ENCODE assay signal across 25 mouse cellular contexts in the genomic region with DNA sequence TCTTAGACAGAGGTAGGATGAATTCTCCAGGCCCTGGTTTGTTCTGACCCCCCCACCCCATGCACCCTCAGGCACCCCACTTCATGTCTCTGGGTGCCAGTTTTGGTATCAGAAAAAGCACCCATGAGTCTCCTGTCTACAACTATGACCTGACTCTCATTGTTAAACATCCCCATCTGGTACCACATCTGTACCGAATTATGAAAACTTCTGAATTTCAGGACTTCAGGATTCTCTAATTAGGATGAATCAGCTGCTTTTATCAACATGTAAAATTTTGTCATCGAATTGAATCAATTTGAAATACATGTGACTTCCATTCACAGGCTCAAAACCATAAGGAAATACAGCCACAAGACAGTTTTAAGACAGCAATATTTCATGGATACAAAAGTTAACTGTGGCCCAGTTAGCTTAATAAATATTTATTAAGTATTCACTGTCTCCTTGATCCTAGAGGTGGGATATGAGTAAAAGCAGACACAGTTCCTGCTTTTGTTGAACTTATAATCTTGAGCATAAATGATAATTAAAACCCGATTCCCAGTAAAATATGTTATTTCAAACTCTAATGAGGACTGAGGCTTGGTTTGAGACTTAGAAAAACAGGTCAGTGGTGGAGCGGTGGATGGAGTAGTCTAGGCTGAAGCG.
DNase-seq lines count a peak whose midpoint lies in the region; ATAC-seq lines count a peak whose summit lies in the region.
"Had no signal": no experiment of that assay in that cellular context is flagged by ENCODE, and none has a peak within 500 bp of the region (broad histone marks: within the 10 kb centered on the region; RNA-seq: fewer than 3 reads in every experiment).

No protein-coding gene starts in this region.

- peaks cover 4% of the 10 kb centered on the region; the same call in 1 of the 2 replicates for H3K27me3 ChIP-seq in limb, embryonic 13.5 days
- no peaks in the 10 kb centered on the region for H3K27me3 ChIP-seq in hindbrain, embryonic 14.5 days (ENCODE audit: control insufficient read depth, insufficient read depth, low read length)
- H3K27me3 ChIP-seq: embryonic facial prominence, embryonic 12.5 days; forebrain, embryonic 12.5 days; hindbrain, embryonic 12.5 days had no signal

- H3K27ac ChIP-seq in limb, embryonic 13.5 days: no peak overlapping the region
- no peak overlapping the region for H3K27ac ChIP-seq in hindbrain, embryonic 14.5 days
- H3K27ac ChIP-seq: embryonic facial prominence, embryonic 12.5 days; forebrain, embryonic 12.5 days; gastrocnemius, adult 2 months; heart, embryonic 10.5 days; hindbrain, embryonic 12.5 days; hindbrain, postnatal 0 days had no signal

- ATAC-seq in limb, embryonic 13.5 days (ENCODE audit: low FRiP score, low read depth): no peak; the same call in 1 of the 2 replicates
- ATAC-seq in megakaryocyte-erythroid progenitor cell, adult 5-6 weeks (replicated peaks; ENCODE audit: low FRiP score, low TSS enrichment, poor library complexity, severe bottlenecking): no peak
- no peak for ATAC-seq in hindbrain, embryonic 14.5 days (ENCODE audit: low FRiP score)
- ATAC-seq: CD4-positive, CD25-positive, alpha-beta regulatory T cell, adult 4 months; forebrain, embryonic 16.5 days; hindbrain, postnatal 0 days had no signal

- WGBS in limb, embryonic 13.5 days: 34% methylated on average over 5 of the region's 5 CpGs
- 95% methylated on average over 5 of the region's 5 CpGs for WGBS in hindbrain, embryonic 14.5 days

- DNase-seq in embryo, embryonic 11 days: peak; percentile 16
- no peak for DNase-seq in embryo, embryonic 10.5 days (ENCODE audit: low spot score)
- DNase-seq in NIH3T3 (ENCODE audit: low read depth): peak; percentile 18
- peak; percentile 58 for DNase-seq in hindlimb bud, embryonic 11.5 days (ENCODE audit: extremely low spot score, low read depth, low spot score)
- no peak for DNase-seq in hindbrain, embryonic 14.5 days (ENCODE audit: low spot score)
- no peak for DNase-seq in layer of hippocampus, adult 9-11 months
- DNase-seq: adrenal gland, postnatal 10 days; B cell, adult 2 months; cerebellum, adult 11 months; cerebellum, adult 9-10 months; cerebellum, postnatal 25 days; gastrocnemius, adult 2 months; gastrocnemius, postnatal 25 days; heart, postnatal 10 days; heart, postnatal 4 days had no signal

- 0 out of 2 replicates have a peak overlapping the region, but pooled peaks have one; percentile 9 for H3K4me2 ChIP-seq in limb, embryonic 13.5 days (replicated peaks)
- no peak overlapping the region for H3K4me2 ChIP-seq in hindbrain, embryonic 14.5 days (replicated peaks)
- H3K4me2 ChIP-seq: embryonic facial prominence, embryonic 12.5 days; forebrain, embryonic 12.5 days; hindbrain, embryonic 12.5 days had no signal

- no peaks in the 10 kb centered on the region for H3K9me3 ChIP-seq in limb, embryonic 13.5 days
- no peaks in the 10 kb centered on the region for H3K9me3 ChIP-seq in hindbrain, embryonic 14.5 days (ENCODE audit: control insufficient read depth, low read length)
- H3K9me3 ChIP-seq: embryonic facial prominence, embryonic 12.5 days; forebrain, embryonic 12.5 days; heart, embryonic 10.5 days; hindbrain, embryonic 12.5 days had no signal

- H3K36me3 ChIP-seq in limb, embryonic 13.5 days: no peaks in the 10 kb centered on the region
- no peaks in the 10 kb centered on the region for H3K36me3 ChIP-seq in hindbrain, embryonic 14.5 days (replicated peaks; ENCODE audit: control insufficient read depth, insufficient read depth)
- H3K36me3 ChIP-seq: embryonic facial prominence, embryonic 12.5 days; forebrain, embryonic 12.5 days; G1E; heart, embryonic 10.5 days; hindbrain, embryonic 12.5 days had no signal

- no peak overlapping the region for H3K9ac ChIP-seq in limb, embryonic 13.5 days
- H3K9ac ChIP-seq in hindbrain, embryonic 14.5 days: no peak overlapping the region
- H3K9ac ChIP-seq: embryonic facial prominence, embryonic 12.5 days; forebrain, embryonic 12.5 days; hindbrain, embryonic 12.5 days had no signal

- no peak overlapping the region for H3K4me3 ChIP-seq in limb, embryonic 13.5 days
- no peak overlapping the region for H3K4me3 ChIP-seq in hindbrain, embryonic 14.5 days (replicated peaks; ENCODE audit: low read length)
- H3K4me3 ChIP-seq: embryonic facial prominence, embryonic 12.5 days; forebrain, embryonic 12.5 days; gastrocnemius, adult 2 months; heart, embryonic 10.5 days; hindbrain, embryonic 12.5 days had no signal

- H3K4me1 ChIP-seq in limb, embryonic 13.5 days: peaks cover 9% of the 10 kb centered on the region
- H3K4me1 ChIP-seq in hindbrain, embryonic 14.5 days (replicated peaks; ENCODE audit: control insufficient read depth, insufficient read depth, low read length): no peaks in the 10 kb centered on the region
- H3K4me1 ChIP-seq: forebrain, embryonic 12.5 days; heart, embryonic 10.5 days; hindbrain, embryonic 12.5 days had no signal

Comparison
In these comparisons a context has a peak if more than half of its experiments do, and no peak if none do; other contexts are left out.
1. DNase-seq: peak in embryo, embryonic 11 days (single experiment), NIH3T3 (single experiment) and hindlimb bud, embryonic 11.5 days (single experiment); none in embryo, embryonic 10.5 days (single experiment), hindbrain, embryonic 14.5 days (single experiment) and layer of hippocampus, adult 9-11 months (single experiment).